Mouse (Mus musculus) C2C12 (cell line): Measurements from ENCODE around the gene Traip. TPM values are rescaled to one million over a fixed set of nuclear protein-coding genes. Genes with fewer than 3 reads are reported as not detected.

Source experiments
- H3K27me3 ChIP-seq: one replicate; pipeline ENCODE4 v1.6.1; 2011; ENCODE audit not compliant: control insufficient read depth, insufficient read depth, insufficient read length
- H3K36me3 ChIP-seq: one replicate; pipeline ENCODE4 v1.6.1; 2011; ENCODE audit not compliant: control insufficient read depth, insufficient read depth
- H3K4me3 ChIP-seq: one replicate; pipeline ENCODE4 v1.5.1; 2011; ENCODE audit warnings: mild to moderate bottlenecking, control low read depth; ENCODE audit not compliant: poor library complexity, insufficient read depth, severe bottlenecking
- H3K79me2 ChIP-seq: one replicate; pipeline ENCODE4 v1.6.1; 2011; ENCODE audit not compliant: control insufficient read depth, insufficient read depth
- H3K79me3 ChIP-seq: one replicate; pipeline ENCODE4 v1.6.1; 2011; ENCODE audit warnings: low read depth, control low read depth
- H3ac ChIP-seq: one replicate; pipeline ENCODE3; 2011; ENCODE audit warnings: low read depth; ENCODE audit not compliant: control insufficient read depth, insufficient read length
- CEBPB ChIP-seq: IDR thresholded peaks from one replicate; pipeline ENCODE4 v1.6.1; 2011; ENCODE audit warnings: low read depth, mild to moderate bottlenecking, control low read depth, moderate library complexity
- CTCF ChIP-seq: IDR thresholded peaks from one replicate; pipeline ENCODE4 v1.5.1; 2011; ENCODE audit not compliant: control insufficient read depth, insufficient read depth, insufficient read length
- FOSL1 ChIP-seq: IDR thresholded peaks from one replicate; pipeline ENCODE4 v1.8.0; 2011; ENCODE audit warnings: mild to moderate bottlenecking, low read length; ENCODE audit not compliant: poor library complexity, insufficient read depth, severe bottlenecking
- MAX ChIP-seq: IDR thresholded peaks from one replicate; pipeline ENCODE4 v1.6.1; 2011; ENCODE audit warnings: mild to moderate bottlenecking, control low read depth
- MYOD1 ChIP-seq: IDR thresholded peaks from one replicate; pipeline ENCODE4 v1.6.1; 2011; ENCODE audit warnings: low read depth; ENCODE audit not compliant: control insufficient read depth, insufficient read length
- MYOG ChIP-seq: IDR thresholded peaks from one replicate; pipeline ENCODE4 v1.6.1; 2011; ENCODE audit not compliant: control insufficient read depth, insufficient read length; ENCODE audit errors: extremely low read depth
- USF1 ChIP-seq: IDR thresholded peaks from one replicate; pipeline ENCODE4 v1.6.1; 2011; ENCODE audit warnings: low read depth, mild to moderate bottlenecking, control low read depth, moderate library complexity
- polyA plus RNA-seq: library from polyadenylated mRNA; unstranded; fragments of >200 nt; fragmentation: generic; extraction: Trizol; gene quantifications from one replicate; pipeline ENCODE4 v1.2.1, GENCODE M21; 2012; ENCODE audit warnings: missing spikeins

Gene Traip
- polyA plus RNA-seq, 1 experiment = 18.5 TPM

GRCm38 (mm10) chr9:107950460-107951355, 772 bp downstream of the Traip start:
- no peaks in the 10 kb centered on the region for H3K27me3 ChIP-seq

GRCm38 (mm10) chr9:107955613-107956289, 5.8 kb downstream of the Traip start:
- Histone ChIP-seq H3K4me3 (no peak overlapping the region), H3K79me3 (peaks cover 29% of the 10 kb centered on the region), H3ac (no peak overlapping the region), H3K27me3 (no peaks in the 10 kb centered on the region), H3K79me2 (peaks cover 51% of the 10 kb centered on the region), H3K36me3 (peaks cover 17% of the 10 kb centered on the region)
- no peak for TF ChIP-seq MYOG
- peak; percentile 59 for TF ChIP-seq USF1

More at GRCm38 (mm10) chr9:107950460-107951355, 772 bp downstream of the Traip start:
- Histone ChIP-seq H3K79me3 (peaks cover 29% of the 10 kb centered on the region), H3ac (peak overlapping the region; percentile 80), H3K4me3 (peak overlapping the region; percentile 78), H3K79me2 (peaks cover 49% of the 10 kb centered on the region), H3K36me3 (no peaks in the 10 kb centered on the region)
- TF ChIP-seq CTCF = no peak
- no peak for TF ChIP-seq MYOG
- TF ChIP-seq USF1 = no peak
- no peak for TF ChIP-seq FOSL1
- TF ChIP-seq CEBPB = no peak
- peak; percentile 82 for TF ChIP-seq MAX

GRCm38 (mm10) chr9:107957141-107957540, 7.2 kb downstream of the Traip start:
- H3K4me3 ChIP-seq = no peak overlapping the region
- H3K79me3 ChIP-seq = peaks cover 21% of the 10 kb centered on the region
- TF ChIP-seq CTCF (no peak), MYOG (no peak), MYOD1 (no peak), MAX (no peak), CEBPB (no peak), FOSL1 (no peak), USF1 (no peak)
- H3ac ChIP-seq = no peak overlapping the region
- H3K79me2 ChIP-seq = peaks cover 38% of the 10 kb centered on the region
- H3K27me3 ChIP-seq = no peaks in the 10 kb centered on the region
- H3K36me3 ChIP-seq = peaks cover 23% of the 10 kb centered on the region

- Histone ChIP-seq H3K79me3 (peaks cover 2% of the 10 kb centered on the region), H3K36me3 (peaks cover 47% of the 10 kb centered on the region), H3K79me2 (peaks cover 10% of the 10 kb centered on the region), H3K27me3 (no peaks in the 10 kb centered on the region), H3ac (no peak overlapping the region), H3K4me3 (no peak overlapping the region)
- TF ChIP-seq MYOD1 (no peak), CTCF (no peak), CEBPB (no peak), FOSL1 (no peak), MYOG (no peak), MAX (no peak)
Measured at GRCm38 (mm10) chr9:107959896-107960295, 10.0 kb downstream of the Traip start.

GRCm38 (mm10) chr9:107960928-107961327, 11.0 kb downstream of the Traip start:
- TF ChIP-seq CTCF (no peak), USF1 (no peak), MYOD1 (no peak), FOSL1 (no peak), MAX (no peak), MYOG (no peak), CEBPB (no peak)
- Histone ChIP-seq H3K36me3 (peaks cover 47% of the 10 kb centered on the region), H3K4me3 (no peak overlapping the region), H3K27me3 (no peaks in the 10 kb centered on the region), H3ac (no peak overlapping the region), H3K79me3 (no peaks in the 10 kb centered on the region), H3K79me2 (peaks cover under 1% of the 10 kb centered on the region)
